Mouse (Mus musculus): ENCODE results near the gene Arhgap10.

DNA sequence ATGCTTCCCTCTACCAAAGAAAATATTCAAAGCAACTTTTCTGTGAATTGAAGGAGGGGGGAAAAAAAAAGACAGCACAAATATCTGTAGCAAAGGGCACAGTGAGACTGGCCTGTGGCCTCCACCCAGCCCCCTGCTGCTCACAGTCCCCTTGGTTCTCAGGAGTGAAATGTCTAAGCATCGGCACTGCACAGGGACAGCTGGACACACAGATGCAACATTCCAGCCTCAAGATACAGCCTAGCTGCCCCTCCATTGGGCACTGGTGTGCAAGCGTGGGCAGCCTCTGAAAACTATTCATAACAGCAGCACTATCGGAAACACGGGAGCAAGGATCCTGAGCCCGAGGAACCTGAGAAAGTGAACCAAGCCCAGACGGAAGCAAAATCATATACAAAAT lies 113.7 kb downstream of the Arhgap10 start:
- TF ChIP-seq CTCF (IDR thresholded peaks at IDR 0.05; ENCODE audit: low read depth, low read length) (no peak), POLR2A (IDR thresholded peaks at IDR 0.05; ENCODE audit: borderline replicate concordance, low read depth, low read length) (no peak)
